Mouse (Mus musculus) telencephalon, adult 2 months (tissue): ENCODE results near the gene Mtcp1.

ENCODE experiments used
- DNase-seq: peaks from one replicate; pipeline ENCODE4 v3.0.0-alpha.2; 2011; ENCODE audit warnings: low read depth, low spot score

Gene Mtcp1

DNA sequence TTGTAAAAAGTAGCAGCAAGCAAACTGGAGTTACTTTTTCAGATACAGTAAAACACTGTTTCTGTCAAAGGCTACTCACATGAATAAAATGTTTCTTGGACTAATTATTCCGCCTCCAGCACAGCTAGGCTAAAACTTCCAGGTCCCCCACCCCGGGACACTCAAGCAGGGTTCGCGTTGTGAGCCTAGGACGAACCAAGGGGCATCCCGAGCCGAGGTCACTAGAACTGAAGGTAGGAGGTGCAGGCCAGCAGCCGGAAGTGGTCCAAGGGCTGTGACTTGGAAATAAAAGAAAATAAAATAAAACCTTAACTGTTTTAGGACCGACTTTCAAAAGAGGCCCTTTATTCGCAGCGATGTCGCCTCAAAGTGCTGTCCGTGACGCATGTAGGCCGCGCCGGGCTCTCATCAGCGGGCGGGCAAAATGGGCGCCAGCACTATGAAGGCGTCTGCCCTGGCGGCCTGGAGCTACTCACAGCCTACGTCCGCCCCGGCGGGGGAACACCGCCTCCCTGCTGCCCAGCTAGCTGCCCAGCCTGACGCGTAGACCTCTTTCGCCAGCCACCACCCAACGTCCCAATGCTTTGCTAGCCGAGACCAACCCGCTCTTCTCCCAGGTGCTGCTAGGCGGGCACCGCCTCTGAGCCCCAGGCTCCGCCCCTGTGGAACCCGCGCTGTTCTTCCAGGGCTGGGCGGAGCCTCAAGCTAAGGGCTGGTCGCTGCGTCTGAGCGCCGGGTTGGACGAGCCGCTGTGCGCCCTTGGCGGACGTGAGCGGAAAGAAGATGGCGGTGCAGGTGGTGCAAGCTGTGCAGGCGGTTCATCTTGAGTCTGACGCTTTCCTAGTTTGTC, at the start of gene Mtcp1, which contains the start of the genes Cmc4 and Brcc3:
Gene Mtcp1, minus strand, starts transcription at position 653 of the 850 bp plus-strand sequence.
Gene Cmc4, minus strand, starts transcription at position 649 of the 850 bp plus-strand sequence.
Gene Brcc3, plus strand, starts transcription at position 693 of the 850 bp plus-strand sequence.
- DNase-seq = peak; percentile 74

DNA sequence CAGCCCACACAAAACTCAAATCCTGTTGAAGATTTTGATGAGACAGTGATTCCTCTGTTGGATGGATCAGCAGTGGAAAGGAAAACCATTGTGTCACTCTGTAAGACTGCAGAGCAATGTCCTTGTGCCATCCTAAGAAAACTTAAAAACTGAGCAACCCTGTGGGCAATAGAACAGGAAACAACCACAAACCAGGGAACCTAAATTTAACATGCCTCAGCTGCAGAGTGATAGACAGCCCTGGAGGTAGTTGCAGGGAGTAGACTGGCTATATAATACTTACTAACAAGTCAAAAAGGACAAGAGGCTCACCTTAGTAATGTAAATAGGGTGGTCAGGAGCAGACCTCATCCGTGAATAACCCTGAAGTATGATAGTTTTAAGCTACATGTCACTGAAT, 38.2 kb upstream of the Mtcp1 start:
- no peak for DNase-seq

DNA sequence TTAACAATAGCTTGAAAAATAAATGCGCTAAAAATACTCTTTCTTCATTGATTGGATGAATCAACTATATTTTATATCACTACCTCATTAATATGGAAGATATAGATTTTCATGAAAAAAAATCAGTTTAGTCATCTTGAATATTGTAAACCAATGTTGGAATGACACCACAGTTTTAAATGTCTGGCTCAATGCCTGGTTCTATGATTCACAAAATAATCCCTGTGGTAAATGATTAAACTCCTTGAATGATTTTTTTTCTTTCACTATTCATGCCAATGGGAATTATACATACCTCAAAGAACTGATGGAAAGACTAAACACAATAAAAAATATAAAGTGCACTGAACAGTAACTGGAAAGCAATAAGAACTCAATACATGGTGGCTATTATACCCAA, 6.7 kb downstream of the Mtcp1 start:
- no peak for DNase-seq

GRCm38 (mm10) chrX:75403350-75403749, 13.0 kb downstream of the Mtcp1 start:
- DNase-seq = no peak

GRCm38 (mm10) chrX:75402668-75403067, 13.7 kb downstream of the Mtcp1 start:
- no peak for DNase-seq

DNA sequence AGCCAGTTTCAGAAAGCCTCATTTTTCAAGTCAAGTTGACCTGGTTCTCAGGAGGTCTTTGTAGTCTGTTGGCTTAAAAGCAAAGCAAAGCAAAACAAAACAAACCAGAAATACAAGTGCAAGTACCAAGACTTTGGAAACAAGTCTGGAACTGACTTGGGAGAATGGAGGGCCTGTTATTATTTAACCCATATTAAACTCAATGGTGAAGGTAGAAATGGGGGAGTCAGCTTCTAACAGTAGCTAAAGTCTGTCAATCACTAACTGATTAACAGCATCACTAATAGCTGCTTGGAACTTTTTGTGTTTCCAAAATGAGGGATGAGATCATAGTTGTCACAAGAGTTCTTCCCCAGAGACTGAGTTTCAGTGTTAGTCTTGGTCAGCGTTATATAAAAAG, 16.9 kb downstream of the Mtcp1 start:
- no peak for DNase-seq

DNA sequence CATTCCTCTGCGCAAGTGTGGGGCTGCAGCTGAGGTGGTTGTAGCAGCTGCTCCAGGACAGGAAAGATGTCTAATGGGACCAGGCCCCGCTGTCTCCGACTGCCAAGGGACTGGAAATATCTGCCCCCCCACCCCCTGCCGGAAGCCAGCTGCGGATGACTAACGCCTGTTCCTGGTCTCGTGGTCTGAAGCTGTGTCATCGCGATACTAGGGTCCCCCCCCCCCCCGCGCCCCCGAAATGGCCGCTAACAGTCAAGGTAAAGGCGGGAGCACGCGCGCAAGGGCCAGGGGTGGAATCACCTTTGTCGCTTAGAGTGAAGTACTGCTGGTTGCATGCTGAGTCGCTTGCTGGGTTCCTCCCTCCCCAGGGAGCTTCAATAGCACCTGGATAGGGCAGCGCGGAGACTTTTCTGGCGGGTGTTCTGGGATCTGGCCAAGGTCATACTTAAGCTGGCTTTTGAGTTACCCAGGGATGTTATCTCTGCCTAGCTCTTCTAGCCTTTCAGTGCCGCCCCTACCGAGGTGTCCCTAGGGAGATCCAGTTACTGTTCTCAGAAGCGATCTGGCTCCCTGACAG, 34.1 kb downstream of the Mtcp1 start, which contains the start of the genes Fundc2 and F8:
Gene Fundc2, plus strand, starts transcription at position 205 of the 577 bp plus-strand sequence.
Gene F8, minus strand, starts transcription at position 421 of the 577 bp plus-strand sequence.
- peak; percentile 67 for DNase-seq

GRCm38 (mm10) chrX:75381699-75382098, 34.7 kb downstream of the Mtcp1 start:
- DNase-seq = no peak

GRCm38 (mm10) chrX:75381176-75381575, 35.2 kb downstream of the Mtcp1 start:
- no peak for DNase-seq

DNA sequence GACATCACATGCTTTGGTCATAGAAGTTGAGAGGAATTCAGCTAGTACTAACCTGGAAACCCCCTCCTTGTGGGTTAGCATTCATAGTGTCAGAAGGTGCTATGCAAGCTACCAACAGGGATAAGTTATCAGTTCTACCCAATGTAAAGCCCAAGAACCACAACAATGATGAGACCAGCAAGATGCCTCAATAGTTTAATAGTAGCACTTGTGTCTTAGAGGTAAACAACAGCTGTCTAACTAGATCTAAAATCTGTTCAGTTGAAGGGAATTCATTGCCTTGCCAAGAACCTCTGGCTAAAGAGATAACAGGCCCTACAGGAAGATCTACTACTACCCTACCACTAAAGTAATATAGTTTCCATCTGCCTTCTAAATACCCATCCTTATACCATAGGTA, 39.6 kb downstream of the Mtcp1 start:
- DNase-seq = no peak

DNA sequence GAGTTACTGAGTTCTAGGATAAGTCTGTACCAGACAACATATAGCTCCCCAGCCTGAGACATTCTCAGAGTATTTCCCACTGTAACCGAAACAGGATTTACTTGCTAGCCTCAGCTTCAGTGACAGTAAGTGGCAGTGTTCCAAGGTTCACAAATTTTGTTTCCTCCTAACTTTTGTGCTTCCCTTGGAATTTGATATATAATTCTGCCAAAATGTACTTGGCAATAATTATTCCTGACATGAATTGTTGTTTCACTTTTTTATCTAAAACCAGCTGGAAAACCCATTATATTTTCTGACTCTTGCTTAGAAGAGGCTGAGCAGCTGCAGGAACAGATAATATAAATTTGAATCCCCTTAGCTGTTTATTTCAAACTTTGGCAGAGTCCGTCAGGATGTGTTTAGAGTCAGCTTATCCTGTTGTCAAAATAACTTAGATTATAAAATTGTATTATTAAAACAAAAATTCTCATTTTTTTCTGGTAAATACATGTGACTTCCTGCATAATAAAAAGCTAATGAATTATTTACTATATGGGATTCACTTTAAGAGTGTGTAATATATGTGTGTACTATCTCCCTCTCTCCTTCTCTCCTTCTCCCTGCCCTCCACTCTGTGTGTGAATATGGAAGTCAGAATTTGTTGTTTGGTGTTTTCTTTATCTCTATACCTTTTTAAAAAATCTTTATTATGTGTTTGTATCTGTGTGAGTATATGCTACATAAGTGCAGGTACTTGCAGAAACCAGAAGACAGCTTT, 43.5 kb downstream of the Mtcp1 start:
- DNase-seq = no peak

- DNase-seq = no peak
Measured at GRCm38 (mm10) chrX:75370197-75370596, 46.2 kb downstream of the Mtcp1 start.
